ENCODE assay signal across 9 mouse cellular contexts in genomic region chr8:122332753-122333506, GRCm38 (mm10). TPM values are rescaled to one million over a fixed set of nuclear protein-coding genes. Genes with fewer than 3 reads are reported as not detected.
DNase-seq lines count a peak whose midpoint lies in the region; TF ChIP-seq lines count a peak whose summit lies in the region.
"Had no signal": no experiment of that assay in that cellular context is flagged by ENCODE, and none has a peak within 500 bp of the region (broad histone marks: within the 10 kb centered on the region; RNA-seq: fewer than 3 reads in every experiment).

No protein-coding gene starts in this region.

- H3K9me3 ChIP-seq in E14TG2a.4 (ENCODE audit: low read length): no peaks in the 10 kb centered on the region

- peaks cover 32% of the 10 kb centered on the region for H3K4me1 ChIP-seq in E14TG2a.4 (replicated peaks; ENCODE audit: low read depth, low read length)
- H3K4me1 ChIP-seq in embryonic fibroblast, embryonic 13.5 days (ENCODE audit: control insufficient read depth, insufficient read depth, low read length): no peaks in the 10 kb centered on the region

- H3K27me3 ChIP-seq in E14TG2a.4 (ENCODE audit: insufficient read depth, low read length): peaks cover 43% of the 10 kb centered on the region

- peak; percentile 82 for DNase-seq in adrenal gland, postnatal 25 days
- peak; percentile 91 to 92 for DNase-seq in heart, postnatal 10 days
- peak; percentile 65 to 90 for DNase-seq in layer of hippocampus, adult 18-20 months (ENCODE audit: low spot score in 2 of 2)
- DNase-seq in lung, adult 18-20 months: peak; percentile 80 to 84
- DNase-seq in retina, embryonic 14.5 days (ENCODE audit: low spot score): peak; percentile 90
- DNase-seq in thymus, postnatal 4 days: peak; percentile 90

- no peak overlapping the region for H3K27ac ChIP-seq in embryonic fibroblast, embryonic 13.5 days (ENCODE audit: insufficient read depth, low read length)

- no peak overlapping the region for H3K4me3 ChIP-seq in E14TG2a.4 (replicated peaks; ENCODE audit: low read length)
- H3K4me3 ChIP-seq in embryonic fibroblast, embryonic 13.5 days (ENCODE audit: insufficient read depth, low read length): no peak overlapping the region

- TF ChIP-seq CTCF in E14TG2a.4 (conservative IDR thresholded peaks at IDR 0.05; ENCODE audit: low read length): peak; percentile 99
- peak; percentile 83 for TF ChIP-seq CTCF in embryonic fibroblast, embryonic 13.5 days (IDR thresholded peaks at IDR 0.05; ENCODE audit: borderline replicate concordance, insufficient read depth, low read length)

- no peak for TF ChIP-seq POLR2A in embryonic fibroblast, embryonic 13.5 days (IDR thresholded peaks at IDR 0.05; ENCODE audit: low read depth, low read length)

- H3K36me3 ChIP-seq in E14TG2a.4 (ENCODE audit: insufficient read depth, low read length): no peaks in the 10 kb centered on the region

- intact Hi-C loops in heart, postnatal 10 days (cut with DNase I): loop anchor here (1.0 to 5.0 kb wide), 2 partner anchors 60 to 356 kb away; no protein-coding TSS in a partner anchor

RNA-seq across cellular contexts. Expression of gene Trhr2, which starts 27.6 kb away (rescaled TPM):
- total RNA-seq in adrenal gland, postnatal 25 days (2021): not detected in 2 replicates
- not detected in 2 replicates for polyA plus RNA-seq in embryonic fibroblast, embryonic 13.5 days (2011; ENCODE audit: insufficient read length, low read depth, missing spikeins)
- total RNA-seq in heart, postnatal 10 days (2021): not detected
- 1 to 10 TPM in 1 of 2 experiments, under 1 TPM in 1; 0.41 to 1.3 TPM for total RNA-seq in layer of hippocampus, adult 18-20 months (2021)
- polyA plus RNA-seq: gonadal fat pad, adult 2 months had no signal

RNA-seq across cellular contexts. Expression of gene Zc3h18, which starts 43.5 kb away (rescaled TPM):
- total RNA-seq in adrenal gland, postnatal 25 days (2021): 49.8 and 52.2 TPM in 2 replicates
- polyA plus RNA-seq in embryonic fibroblast, embryonic 13.5 days (2011; ENCODE audit: insufficient read length, low read depth, missing spikeins): 43.3 and 44.5 TPM in 2 replicates
- 10 to 100 TPM; 25.5 to 27.5 TPM for total RNA-seq in heart, postnatal 10 days (2021)
- 10 to 100 TPM; 38.8 to 39.5 TPM for total RNA-seq in layer of hippocampus, adult 18-20 months (2021)

RNA-seq across cellular contexts. Expression of gene Zfpm1, which starts 51.0 kb away (rescaled TPM):
- 17.8 and 22.4 TPM in 2 replicates for total RNA-seq in adrenal gland, postnatal 25 days (2021)
- 10.3 and 12.6 TPM in 2 replicates for polyA plus RNA-seq in embryonic fibroblast, embryonic 13.5 days (2011; ENCODE audit: insufficient read length, low read depth, missing spikeins)
- 10 to 100 TPM; 35.3 to 38.0 TPM for total RNA-seq in heart, postnatal 10 days (2021)
- 10 to 100 TPM; 43.7 to 52.2 TPM for total RNA-seq in layer of hippocampus, adult 18-20 months (2021)
